Mouse (Mus musculus): ENCODE data around the gene Sdr9c7.

DNA sequence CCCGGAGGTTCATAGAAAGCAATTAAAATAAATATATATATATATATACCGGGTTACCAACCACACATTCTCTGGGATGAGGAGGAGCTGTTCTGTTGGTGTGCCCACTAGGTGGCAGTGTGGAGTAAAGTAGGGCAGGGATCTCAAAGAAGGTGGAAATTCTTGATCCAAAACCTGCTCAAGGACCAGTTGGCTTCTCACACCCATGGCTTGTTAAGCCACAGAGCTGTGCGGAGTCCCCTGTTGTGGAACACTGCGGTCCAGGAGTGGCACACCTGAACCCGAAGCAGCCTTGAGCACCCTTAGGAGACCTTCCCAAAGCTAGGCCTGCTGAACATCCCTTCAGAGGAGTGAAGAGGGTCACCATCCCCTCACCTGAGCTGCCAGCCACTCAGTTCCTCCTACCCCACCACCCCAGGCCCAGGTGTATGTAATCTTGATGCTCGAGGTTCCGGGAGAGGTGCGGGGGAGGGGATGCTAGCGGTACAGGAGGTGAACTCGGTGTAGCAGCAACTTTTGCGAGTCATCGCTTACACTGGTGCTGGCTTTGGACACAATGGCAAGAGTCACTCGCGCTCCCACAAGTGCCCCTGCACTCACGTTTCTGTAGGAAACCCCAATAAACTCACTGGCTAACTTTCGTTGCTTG, 58.0 kb downstream of the Sdr9c7 start:
- TF ChIP-seq CTCF (conservative IDR thresholded peaks at IDR 0.05; ENCODE audit: insufficient read depth, insufficient read length, low read depth, low read length) (peak; percentile 70), POLR2A (IDR thresholded peaks at IDR 0.05; ENCODE audit: low read depth, low read length) (no peak)

All from kidney, adult 2 months (tissue).